Mouse (Mus musculus) hindbrain, embryonic 10.5 days (tissue): ENCODE results near the gene Mtcl1. TPM values are rescaled to one million over a fixed set of nuclear protein-coding genes. Genes with fewer than 3 reads are reported as not detected.
A peak's percentile ranks its signal among the peaks of the same experiment; 100 is the strongest.

Experiments
- DNase-seq: peaks from one replicate; pipeline ENCODE4 v3.0.0-alpha.2; 2017; ENCODE audit warnings: low spot score
- H3K27ac ChIP-seq: fragments of 300-500 bp; sonication (generic); 2 replicates; pipeline ENCODE4 v1.5.1; 2016; ENCODE audit warnings: mild to moderate bottlenecking, moderate library complexity
- H3K27me3 ChIP-seq: fragments of 300-500 bp; sonication (generic); 2 replicates; pipeline ENCODE4 v1.6.1; 2016; ENCODE audit warnings: mild to moderate bottlenecking; ENCODE audit not compliant: poor library complexity, insufficient read depth, severe bottlenecking
- H3K36me3 ChIP-seq: fragments of 300-500 bp; sonication (generic); 2 replicates; pipeline ENCODE4 v1.6.1; 2016; ENCODE audit warnings: mild to moderate bottlenecking, moderate library complexity
- H3K4me1 ChIP-seq: fragments of 300-500 bp; sonication (generic); replicated peaks from 2 replicates; pipeline ENCODE4 v1.6.1; 2016; ENCODE audit warnings: mild to moderate bottlenecking
- H3K4me3 ChIP-seq: fragments of 300-500 bp; sonication (generic); 2 replicates; pipeline ENCODE4 v1.5.1; 2016; ENCODE audit warnings: mild to moderate bottlenecking, moderate library complexity
- H3K9me3 ChIP-seq: fragments of 300-500 bp; sonication (generic); 2 replicates; pipeline ENCODE4 v1.6.1; 2016; ENCODE audit warnings: mild to moderate bottlenecking, moderate library complexity
- WGBS: fragments of 180-500 bp; shearing (Covaris S2); methylation state at CpG from one replicate; pipeline ENCODE4 v1.1.7; 2016; 5-methylcytosine and 5-hydroxymethylcytosine counted together
- polyA plus RNA-seq: library from polyadenylated mRNA; unstranded; fragments of >200 nt; fragmentation: Nextera tagmentation; extraction: Ambion mirVana; gene quantifications from 2 replicates; pipeline ENCODE4 v1.2.1, GENCODE M21; 2016

Gene Mtcl1
- polyA plus RNA-seq, 1 experiment from 2014 or later: 89.7 TPM

- H3K4me1 ChIP-seq: peaks cover 79% of the 10 kb centered on the region
- H3K4me3 ChIP-seq: 0 out of 2 replicates have a peak overlapping the region, but pooled peaks have one; percentile 9
- peak overlapping the region; percentile 79 for H3K27ac ChIP-seq
- H3K36me3 ChIP-seq: peaks cover 45% of the 10 kb centered on the region
- no peak for DNase-seq
- H3K27me3 ChIP-seq: no peaks in the 10 kb centered on the region
- no peaks in the 10 kb centered on the region for H3K9me3 ChIP-seq
- 55% methylated on average over 7 of the region's 7 CpGs for WGBS
These were observed 33.1 kb downstream of the Mtcl1 start for GRCm38 (mm10) chr17:66416436-66416835.

- H3K27ac ChIP-seq: peak overlapping the region; percentile 82
- no peaks in the 10 kb centered on the region for H3K9me3 ChIP-seq
- DNase-seq: no peak
- H3K4me3 ChIP-seq: no peak overlapping the region
- H3K4me1 ChIP-seq: peaks cover 87% of the 10 kb centered on the region
- peaks cover 50% of the 10 kb centered on the region for H3K36me3 ChIP-seq
- 78% methylated on average over 1 of the region's 1 CpGs for WGBS
- no peaks in the 10 kb centered on the region for H3K27me3 ChIP-seq
These were observed 35.2 kb downstream of the Mtcl1 start for GRCm38 (mm10) chr17:66414331-66414730.

DNA sequence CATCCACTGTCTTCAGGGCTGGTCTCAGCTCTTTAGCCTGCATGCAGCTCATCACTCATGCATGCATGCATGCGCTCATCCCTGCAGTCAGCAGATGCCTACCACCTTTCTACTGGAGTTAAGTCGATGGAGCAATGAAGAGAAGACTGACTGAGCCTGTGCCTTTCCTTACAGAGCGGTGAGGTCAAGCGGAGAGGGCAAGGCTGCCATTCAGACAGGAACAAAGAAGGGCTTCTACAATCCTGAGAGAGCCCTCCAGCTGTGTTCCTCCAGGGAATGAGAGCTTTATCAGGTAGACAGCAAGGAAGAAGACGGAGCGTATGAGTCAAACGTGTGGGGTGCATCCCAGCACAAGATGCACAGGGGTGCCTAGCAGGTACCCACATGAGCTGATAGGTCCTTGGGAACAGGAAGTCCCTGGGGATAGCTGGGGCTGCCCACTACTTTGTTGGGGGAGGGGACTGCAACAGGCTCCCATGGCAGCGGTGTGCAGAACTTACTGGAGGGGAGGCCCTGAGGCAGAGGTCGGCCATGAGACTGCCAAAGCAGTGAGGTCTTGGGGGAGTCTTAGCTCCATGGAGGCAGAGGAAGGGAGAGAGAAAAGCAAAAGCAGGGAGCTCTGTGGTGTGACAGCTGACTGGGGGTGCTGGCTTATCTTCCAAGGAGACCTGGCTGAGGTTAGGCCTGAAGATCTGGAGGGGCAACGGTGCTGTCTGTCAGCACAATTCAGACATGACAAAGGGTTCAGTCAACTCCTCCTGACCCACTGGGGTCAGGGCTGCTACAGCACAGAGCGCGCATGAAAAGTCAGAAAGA, 37.2 kb downstream of the Mtcl1 start:
- peak overlapping the region; percentile 91 for H3K27ac ChIP-seq
- no peaks in the 10 kb centered on the region for H3K27me3 ChIP-seq
- no peaks in the 10 kb centered on the region for H3K9me3 ChIP-seq
- peaks cover 49% of the 10 kb centered on the region for H3K36me3 ChIP-seq
- peak; percentile 82 for DNase-seq
- peaks cover 82% of the 10 kb centered on the region for H3K4me1 ChIP-seq
- H3K4me3 ChIP-seq: peak overlapping the region; percentile 33
- WGBS: 12% methylated on average over 12 of the region's 12 CpGs

DNA sequence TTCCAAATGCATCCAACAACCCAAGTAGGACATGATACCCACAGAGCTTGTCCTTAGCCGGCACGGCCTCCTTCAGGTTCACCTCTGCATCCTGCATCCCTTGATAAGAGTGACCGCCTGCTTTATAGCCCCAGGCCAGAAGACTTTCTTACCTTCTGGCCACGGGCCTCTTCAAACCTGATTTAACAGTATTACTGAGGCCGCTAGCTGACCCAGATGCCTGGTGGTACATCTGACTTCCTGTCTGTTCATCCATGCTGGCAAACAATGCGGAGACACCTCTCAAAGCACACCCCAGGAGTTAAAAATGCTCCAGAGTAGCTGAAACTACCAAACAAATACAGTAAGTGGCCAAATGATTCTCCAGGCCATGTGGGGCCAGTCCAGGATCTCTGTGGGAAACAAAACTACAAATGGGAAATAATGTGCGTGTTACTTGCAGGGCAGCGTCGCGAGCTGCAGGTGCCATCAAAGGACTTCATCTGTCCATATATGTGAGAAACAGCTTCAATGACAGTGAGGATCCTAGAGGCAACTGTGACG, 38.6 kb downstream of the Mtcl1 start:
- Histone ChIP-seq H3K4me3 (no peak overlapping the region), H3K27ac (peak overlapping the region; percentile 91), H3K9me3 (no peaks in the 10 kb centered on the region), H3K4me1 (peaks cover 82% of the 10 kb centered on the region), H3K36me3 (peaks cover 35% of the 10 kb centered on the region), H3K27me3 (no peaks in the 10 kb centered on the region)
- WGBS: 83% methylated on average over 11 of the region's 11 CpGs
- no peak for DNase-seq

GRCm38 (mm10) chr17:66409070-66409605, 40.4 kb downstream of the Mtcl1 start:
- H3K4me3 ChIP-seq: no peak overlapping the region
- H3K4me1 ChIP-seq: peaks cover 89% of the 10 kb centered on the region
- no peak for DNase-seq
- 0 out of 2 replicates have a peak overlapping the region, but pooled peaks have one; percentile 45 for H3K27ac ChIP-seq
- H3K9me3 ChIP-seq: no peaks in the 10 kb centered on the region
- peaks cover 32% of the 10 kb centered on the region for H3K36me3 ChIP-seq
- WGBS: 83% methylated on average over 9 of the region's 9 CpGs
- H3K27me3 ChIP-seq: no peaks in the 10 kb centered on the region

DNA sequence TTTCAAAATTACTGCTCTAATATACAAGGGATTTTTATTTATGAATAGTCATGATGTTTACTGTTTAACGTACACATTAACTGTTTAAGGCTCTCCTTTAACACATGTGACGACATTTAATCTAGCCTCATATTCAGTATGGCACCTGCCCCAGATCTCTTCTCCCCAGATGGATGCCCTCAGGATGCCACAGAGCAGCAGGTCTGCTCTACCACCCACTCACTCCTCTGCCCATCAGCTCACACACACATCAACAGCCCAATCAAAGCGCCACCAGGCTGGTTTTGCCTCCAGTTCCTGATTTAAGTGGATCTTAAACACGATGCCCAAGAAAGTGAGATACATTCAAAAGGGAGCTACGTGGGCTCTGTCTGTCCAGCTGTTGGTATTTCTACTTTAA, 41.1 kb downstream of the Mtcl1 start:
- no peaks in the 10 kb centered on the region for H3K9me3 ChIP-seq

DNA sequence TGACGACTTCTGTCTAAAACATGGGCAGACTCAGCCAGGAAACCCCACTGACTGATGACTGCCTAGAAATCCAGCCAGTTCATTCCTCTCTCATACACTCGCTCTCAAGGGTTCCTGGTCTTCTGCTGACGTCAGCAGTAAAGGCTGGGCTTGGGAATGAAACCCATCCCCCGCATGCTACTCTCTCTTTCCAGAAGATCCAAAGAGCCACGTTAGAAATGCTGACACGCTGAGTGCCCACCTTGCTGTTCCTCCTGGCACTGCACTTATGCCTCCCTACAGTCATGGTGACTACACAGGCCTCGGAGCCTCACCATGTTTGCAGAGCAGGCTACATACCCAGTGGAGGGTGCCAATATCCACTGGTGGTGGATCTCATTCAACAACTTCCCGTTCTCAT, 41.7 kb downstream of the Mtcl1 start:
- peaks cover 32% of the 10 kb centered on the region for H3K36me3 ChIP-seq
- 59% methylated on average over 8 of the region's 8 CpGs for WGBS
- H3K4me1 ChIP-seq: peaks cover 89% of the 10 kb centered on the region
- peak overlapping the region; percentile 63; the same call in 1 of the 2 replicates for H3K27ac ChIP-seq
- DNase-seq: no peak
- no peaks in the 10 kb centered on the region for H3K9me3 ChIP-seq
- H3K4me3 ChIP-seq: no peak overlapping the region
- H3K27me3 ChIP-seq: no peaks in the 10 kb centered on the region

More for the DNA sequence above, 41.1 kb downstream of the Mtcl1 start:
- H3K27me3 ChIP-seq: no peaks in the 10 kb centered on the region
- no peak for DNase-seq
- H3K27ac ChIP-seq: no peak overlapping the region
- H3K4me3 ChIP-seq: no peak overlapping the region
- peaks cover 89% of the 10 kb centered on the region for H3K4me1 ChIP-seq
- peaks cover 32% of the 10 kb centered on the region for H3K36me3 ChIP-seq
- 92% methylated on average over 5 of the region's 5 CpGs for WGBS

- Histone ChIP-seq H3K4me1 (peaks cover 88% of the 10 kb centered on the region), H3K4me3 (peak overlapping the region; percentile 16), H3K36me3 (peaks cover 30% of the 10 kb centered on the region), H3K9me3 (no peaks in the 10 kb centered on the region), H3K27me3 (no peaks in the 10 kb centered on the region), H3K27ac (peak overlapping the region; percentile 82)
- WGBS: 34% methylated on average over 7 of the region's 7 CpGs
- no peak for DNase-seq
These were observed 43.9 kb downstream of the Mtcl1 start for GRCm38 (mm10) chr17:66405601-66406000.

DNA sequence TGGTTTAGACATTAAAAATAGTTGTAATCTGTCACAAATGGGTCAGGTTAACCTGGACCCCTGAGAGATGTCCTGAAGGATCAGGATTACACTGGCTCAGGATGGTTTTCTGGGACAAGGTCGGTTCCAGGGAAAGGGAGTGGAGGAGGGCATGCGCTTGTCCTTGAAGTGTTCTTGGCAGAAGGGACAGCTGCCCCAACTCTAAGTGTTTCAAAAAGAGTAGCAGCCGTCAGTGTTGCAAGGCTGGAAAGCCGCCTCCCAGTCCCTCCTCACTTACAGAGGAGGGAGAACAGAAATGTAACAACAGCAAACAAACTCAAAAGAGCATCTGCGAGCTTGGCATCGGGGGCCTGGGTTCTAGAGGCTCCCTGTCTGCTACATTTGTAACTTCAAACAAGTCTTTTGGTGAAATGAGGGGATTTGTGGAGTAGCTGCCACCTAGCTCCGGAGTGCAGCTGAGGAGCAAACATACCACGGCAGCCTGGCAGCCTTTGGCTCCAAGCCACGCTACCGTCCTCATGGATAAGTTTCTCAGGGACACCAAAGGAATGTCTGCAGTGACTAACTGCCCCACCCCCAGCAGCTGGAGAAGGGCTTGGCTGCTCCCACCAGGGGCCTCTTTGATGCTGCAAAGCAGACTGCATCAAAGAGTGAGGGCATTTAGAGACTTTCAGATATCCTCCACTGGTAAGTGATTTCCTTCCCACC, 44.5 kb downstream of the Mtcl1 start:
- Histone ChIP-seq H3K9me3 (no peaks in the 10 kb centered on the region), H3K27me3 (no peaks in the 10 kb centered on the region), H3K4me3 (peak overlapping the region; percentile 16), H3K4me1 (peaks cover 86% of the 10 kb centered on the region), H3K27ac (peak overlapping the region; percentile 82), H3K36me3 (peaks cover 30% of the 10 kb centered on the region)
- peak; percentile 72 for DNase-seq
- WGBS: 11% methylated on average over 10 of the region's 10 CpGs

GRCm38 (mm10) chr17:66402791-66403470, 46.6 kb downstream of the Mtcl1 start:
- peak; percentile 29 for DNase-seq
- Histone ChIP-seq H3K4me3 (no peak overlapping the region; the same call in 1 of the 2 replicates), H3K4me1 (peaks cover 72% of the 10 kb centered on the region), H3K27ac (peak overlapping the region; percentile 71), H3K27me3 (no peaks in the 10 kb centered on the region), H3K9me3 (no peaks in the 10 kb centered on the region), H3K36me3 (peaks cover 23% of the 10 kb centered on the region)
- 9% methylated on average over 6 of the region's 6 CpGs for WGBS

GRCm38 (mm10) chr17:66401596-66402265, 47.8 kb downstream of the Mtcl1 start:
- Histone ChIP-seq H3K9me3 (no peaks in the 10 kb centered on the region), H3K27me3 (no peaks in the 10 kb centered on the region), H3K4me3 (no peak overlapping the region), H3K27ac (peak overlapping the region; percentile 71), H3K4me1 (peaks cover 60% of the 10 kb centered on the region), H3K36me3 (peaks cover 30% of the 10 kb centered on the region)
- 41% methylated on average over 9 of the region's 9 CpGs for WGBS
- no peak for DNase-seq

DNA sequence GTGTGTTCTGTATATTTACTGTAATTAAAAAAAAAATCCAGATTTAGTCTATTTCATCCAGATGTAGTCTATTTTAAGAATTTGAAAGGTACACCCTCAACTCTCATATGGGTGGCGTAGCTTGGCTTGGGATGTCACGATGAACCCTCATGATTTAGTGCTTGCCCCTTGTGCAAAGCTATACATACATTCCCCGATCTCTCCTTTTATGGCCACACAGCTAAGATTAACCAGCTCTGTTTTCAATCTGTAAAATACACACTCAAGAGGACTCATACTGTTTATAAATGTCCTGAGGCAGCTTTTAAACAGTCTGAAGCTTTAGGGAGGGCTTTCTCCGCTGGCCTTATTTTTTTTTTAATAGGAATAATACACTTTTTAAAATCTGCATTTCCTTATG, 49.8 kb downstream of the Mtcl1 start:
- Histone ChIP-seq H3K27ac (no peak overlapping the region), H3K9me3 (no peaks in the 10 kb centered on the region), H3K36me3 (peaks cover 49% of the 10 kb centered on the region), H3K4me1 (peaks cover 46% of the 10 kb centered on the region), H3K27me3 (no peaks in the 10 kb centered on the region), H3K4me3 (no peak overlapping the region)
- WGBS: 92% methylated on average over 4 of the region's 4 CpGs
- no peak for DNase-seq
